Mouse (Mus musculus) intestine, embryonic 16.5 days (tissue): ENCODE data around the gene Pth2. TPM values are rescaled to one million over a fixed set of nuclear protein-coding genes. Genes with fewer than 3 reads are reported as not detected.

ENCODE experiments used
- ATAC-seq: fragments of 200-750 bp; cut with Nextera tagmentation; 2 replicates; pipeline ENCODE4 v1.8.0; 2017; ENCODE audit warnings: moderate TSS enrichment, moderate library complexity
- H3K27ac ChIP-seq: fragments of 300-500 bp; sonication (generic); 2 replicates; pipeline ENCODE4 v1.5.1; 2014; ENCODE audit warnings: mild to moderate bottlenecking, low read length
- H3K27me3 ChIP-seq: fragments of 300-500 bp; sonication (generic); replicated peaks from 2 replicates; pipeline ENCODE4 v1.6.1; 2014; ENCODE audit warnings: low read length, control low read depth, mixed read lengths; ENCODE audit not compliant: control insufficient read depth, insufficient read depth
- H3K36me3 ChIP-seq: fragments of 300-500 bp; sonication (generic); 2 replicates; pipeline ENCODE4 v1.6.1; 2014; ENCODE audit warnings: low read length, control low read depth; ENCODE audit not compliant: control insufficient read depth, insufficient read depth
- H3K4me1 ChIP-seq: fragments of 300-500 bp; sonication (generic); 2 replicates; pipeline ENCODE4 v1.6.1; 2014; ENCODE audit warnings: low read length, control low read depth, mixed read lengths; ENCODE audit not compliant: control insufficient read depth, insufficient read depth
- H3K4me2 ChIP-seq: fragments of 300-500 bp; sonication (generic); 2 replicates; pipeline ENCODE4 v1.6.1; 2014; ENCODE audit warnings: low read depth, low read length, control low read depth
- H3K4me3 ChIP-seq: fragments of 300-500 bp; sonication (generic); 2 replicates; pipeline ENCODE4 v1.5.1; 2014; ENCODE audit warnings: mild to moderate bottlenecking, low read length
- H3K9ac ChIP-seq: fragments of 300-500 bp; sonication (generic); 2 replicates; pipeline ENCODE4 v1.6.1; 2014; ENCODE audit warnings: low read depth, low read length
- H3K9me3 ChIP-seq: fragments of 300-500 bp; sonication (generic); 2 replicates; pipeline ENCODE4 v1.6.1; 2016; ENCODE audit warnings: low read length, control low read depth; ENCODE audit not compliant: control insufficient read depth
- WGBS: fragments of 180-500 bp; shearing (Covaris S2); extraction: QIAGEN DNeasy Blood & Tissue Kit; methylation state at CpG from one replicate; pipeline ENCODE4 v1.1.7; 2014; 5-methylcytosine and 5-hydroxymethylcytosine counted together
- polyA plus RNA-seq: library from polyadenylated mRNA; unstranded; fragments of >200 nt; fragmentation: Nextera tagmentation; extraction: Ambion mirVana; gene quantifications from 2 replicates; pipeline ENCODE4 v1.2.1, GENCODE M21; 2015

Gene Pth2
- polyA plus RNA-seq, 1 experiment from 2014 or later, result not detected

DNA sequence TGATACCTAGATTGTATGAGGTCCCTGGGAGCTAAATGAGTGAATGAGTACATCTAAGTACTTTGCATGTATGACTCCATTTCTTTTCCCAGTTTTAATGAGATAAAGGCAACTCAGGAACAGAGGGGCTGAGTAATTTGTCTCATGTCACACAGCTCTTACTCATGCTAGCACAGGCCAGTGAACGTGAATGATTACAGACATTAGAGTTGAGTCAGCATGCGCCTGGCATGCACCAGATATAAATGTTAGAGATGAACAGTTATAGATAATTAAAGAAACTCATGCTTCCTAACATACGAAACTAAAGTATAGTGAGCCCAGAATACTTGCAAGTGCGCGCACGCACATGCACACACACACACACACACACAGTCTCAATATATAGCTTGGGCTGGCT lies 9.4 kb downstream of the Pth2 start:
- Histone ChIP-seq H3K27me3 (peaks cover 5% of the 10 kb centered on the region), H3K36me3 (no peaks in the 10 kb centered on the region), H3K4me3 (no peak overlapping the region), H3K27ac (no peak overlapping the region), H3K9ac (no peak overlapping the region), H3K4me2 (no peak overlapping the region), H3K4me1 (no peaks in the 10 kb centered on the region), H3K9me3 (no peaks in the 10 kb centered on the region)
- ATAC-seq, result no peak
- 88% methylated on average over 6 of the region's 6 CpGs for WGBS

DNA sequence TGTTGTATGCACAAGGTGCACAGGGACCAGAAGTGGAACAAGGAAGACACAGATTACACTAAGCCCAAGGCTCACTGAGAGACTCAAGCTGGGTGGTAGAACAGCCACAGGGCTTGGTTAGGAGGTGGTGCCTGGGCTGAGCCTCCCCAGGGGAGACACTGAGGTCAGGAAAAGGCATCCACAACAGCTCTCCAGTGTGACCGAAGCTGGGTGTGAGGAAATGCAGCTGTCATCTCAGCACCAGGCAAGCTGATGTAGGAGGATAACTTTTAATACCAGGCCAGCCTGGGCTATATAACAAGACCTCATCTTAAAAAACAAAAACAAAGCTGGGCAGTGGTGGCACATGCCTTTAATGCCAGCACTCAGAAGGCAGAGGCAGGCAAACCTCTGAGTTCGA lies 10.4 kb downstream of the Pth2 start:
- no peak for ATAC-seq
- Histone ChIP-seq H3K9ac (no peak overlapping the region), H3K4me2 (no peak overlapping the region), H3K27me3 (peaks cover 2% of the 10 kb centered on the region), H3K27ac (no peak overlapping the region), H3K9me3 (no peaks in the 10 kb centered on the region), H3K36me3 (no peaks in the 10 kb centered on the region), H3K4me1 (no peaks in the 10 kb centered on the region), H3K4me3 (no peak overlapping the region)
- WGBS, result 60% methylated on average over 2 of the region's 2 CpGs

DNA sequence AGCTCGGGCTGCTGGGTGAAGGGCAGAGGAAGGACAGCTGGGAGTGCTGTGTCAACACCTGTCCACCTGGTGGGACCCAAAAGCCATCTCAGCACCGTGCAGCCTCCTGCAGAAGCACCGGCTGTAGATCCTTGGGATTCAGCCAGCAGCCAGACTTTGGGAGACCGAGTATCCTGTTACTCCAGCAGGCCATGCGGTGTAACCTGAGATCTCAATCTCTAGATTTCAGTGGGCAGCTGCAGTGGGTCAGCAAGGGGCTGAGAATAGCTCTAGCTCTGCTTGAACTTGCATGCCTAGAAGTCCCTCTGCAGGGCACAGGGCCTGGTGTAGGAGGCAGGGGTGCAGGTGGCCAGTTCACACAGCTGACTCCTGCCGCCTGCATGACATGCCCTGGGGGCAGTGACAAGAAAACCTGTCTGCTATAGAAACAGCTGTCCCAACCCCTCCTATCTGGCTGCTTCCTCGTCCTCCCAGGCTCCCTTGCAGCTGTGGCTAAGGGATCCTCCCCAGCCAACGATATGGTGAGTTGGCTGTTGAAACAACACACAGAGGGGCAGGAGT lies 11.1 kb downstream of the Pth2 start:
- no peak overlapping the region for H3K27ac ChIP-seq

DNA sequence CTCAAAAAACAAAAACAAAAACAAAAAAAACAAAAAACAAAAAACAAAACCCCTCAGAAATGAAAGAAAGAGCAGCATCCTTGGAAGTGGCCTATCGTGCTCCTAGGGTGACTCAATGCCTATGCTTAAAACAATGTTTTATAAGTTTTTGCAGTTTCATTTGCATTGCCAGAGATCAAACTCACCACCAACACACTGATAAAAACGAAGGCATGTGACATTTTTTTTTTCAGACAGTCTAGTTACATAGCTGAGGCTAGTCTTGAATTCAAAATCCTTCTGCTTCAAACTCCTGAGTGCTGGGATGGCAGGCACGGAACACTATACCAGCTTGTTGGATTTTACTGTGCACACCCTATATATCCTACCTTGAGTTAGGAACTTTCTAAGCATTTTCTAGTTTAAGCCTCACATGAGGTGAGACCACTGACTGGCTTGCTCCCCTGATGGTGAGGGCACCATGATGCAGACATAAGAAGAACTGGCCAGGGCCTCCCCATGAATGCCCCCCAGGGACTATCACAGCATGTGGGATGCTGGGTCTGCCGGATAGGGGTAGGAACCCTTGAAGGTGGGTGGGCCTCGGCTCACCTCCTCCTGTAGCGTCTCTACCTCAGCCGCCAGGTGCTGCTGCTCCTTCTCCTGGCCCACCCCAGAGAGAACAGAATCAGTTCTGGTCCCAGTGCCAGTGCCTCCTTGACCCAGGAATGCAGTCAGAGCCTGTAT lies 12.0 kb downstream of the Pth2 start:
- Histone ChIP-seq H3K9me3 (no peaks in the 10 kb centered on the region), H3K27me3 (no peaks in the 10 kb centered on the region), H3K9ac (no peak overlapping the region), H3K36me3 (no peaks in the 10 kb centered on the region), H3K4me3 (no peak overlapping the region), H3K4me2 (no peak overlapping the region), H3K27ac (no peak overlapping the region), H3K4me1 (no peaks in the 10 kb centered on the region)
- ATAC-seq, result no peak
- 86% methylated on average over 7 of the region's 7 CpGs for WGBS

More for the DNA sequence above, 11.1 kb downstream of the Pth2 start:
- no peak overlapping the region for H3K9ac ChIP-seq
- H3K4me1 ChIP-seq, result no peaks in the 10 kb centered on the region
- 16% methylated on average over 8 of the region's 8 CpGs for WGBS
- no peaks in the 10 kb centered on the region for H3K9me3 ChIP-seq
- H3K4me3 ChIP-seq, result no peak overlapping the region
- H3K27me3 ChIP-seq, result no peaks in the 10 kb centered on the region; the same call in 1 of the 2 replicates
- peak; percentile 41; the same call in 1 of the 2 replicates for ATAC-seq
- H3K4me2 ChIP-seq, result no peak overlapping the region
- H3K36me3 ChIP-seq, result no peaks in the 10 kb centered on the region

DNA sequence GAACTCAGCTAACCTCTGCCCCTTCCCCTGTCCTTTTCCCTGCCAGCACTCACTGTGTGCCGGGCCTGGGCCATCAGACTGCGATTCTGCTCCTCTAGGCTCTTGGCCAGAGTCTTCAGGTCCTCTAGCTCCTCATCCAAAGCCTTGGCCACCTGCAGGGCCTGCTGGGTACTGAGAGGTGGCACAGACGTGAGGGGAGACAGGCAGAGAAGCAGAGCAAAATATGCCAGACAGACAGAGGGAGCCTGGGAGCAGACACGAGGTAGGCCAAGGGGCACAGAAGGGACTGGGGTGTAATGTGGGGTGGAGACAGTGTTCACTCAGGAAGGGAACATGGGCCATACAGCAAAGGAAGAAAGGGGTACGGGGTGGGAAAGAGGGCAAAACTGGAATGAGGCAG lies 12.6 kb downstream of the Pth2 start:
- H3K9me3 ChIP-seq, result no peaks in the 10 kb centered on the region
- H3K36me3 ChIP-seq, result no peaks in the 10 kb centered on the region
- no peak overlapping the region for H3K4me3 ChIP-seq
- no peak overlapping the region for H3K4me2 ChIP-seq
- no peak for ATAC-seq
- H3K4me1 ChIP-seq, result no peaks in the 10 kb centered on the region
- 64% methylated on average over 5 of the region's 5 CpGs for WGBS
- 0 out of 2 replicates have a peak overlapping the region, but pooled peaks have one; percentile 32 for H3K9ac ChIP-seq
- no peak overlapping the region for H3K27ac ChIP-seq
- no peaks in the 10 kb centered on the region for H3K27me3 ChIP-seq

DNA sequence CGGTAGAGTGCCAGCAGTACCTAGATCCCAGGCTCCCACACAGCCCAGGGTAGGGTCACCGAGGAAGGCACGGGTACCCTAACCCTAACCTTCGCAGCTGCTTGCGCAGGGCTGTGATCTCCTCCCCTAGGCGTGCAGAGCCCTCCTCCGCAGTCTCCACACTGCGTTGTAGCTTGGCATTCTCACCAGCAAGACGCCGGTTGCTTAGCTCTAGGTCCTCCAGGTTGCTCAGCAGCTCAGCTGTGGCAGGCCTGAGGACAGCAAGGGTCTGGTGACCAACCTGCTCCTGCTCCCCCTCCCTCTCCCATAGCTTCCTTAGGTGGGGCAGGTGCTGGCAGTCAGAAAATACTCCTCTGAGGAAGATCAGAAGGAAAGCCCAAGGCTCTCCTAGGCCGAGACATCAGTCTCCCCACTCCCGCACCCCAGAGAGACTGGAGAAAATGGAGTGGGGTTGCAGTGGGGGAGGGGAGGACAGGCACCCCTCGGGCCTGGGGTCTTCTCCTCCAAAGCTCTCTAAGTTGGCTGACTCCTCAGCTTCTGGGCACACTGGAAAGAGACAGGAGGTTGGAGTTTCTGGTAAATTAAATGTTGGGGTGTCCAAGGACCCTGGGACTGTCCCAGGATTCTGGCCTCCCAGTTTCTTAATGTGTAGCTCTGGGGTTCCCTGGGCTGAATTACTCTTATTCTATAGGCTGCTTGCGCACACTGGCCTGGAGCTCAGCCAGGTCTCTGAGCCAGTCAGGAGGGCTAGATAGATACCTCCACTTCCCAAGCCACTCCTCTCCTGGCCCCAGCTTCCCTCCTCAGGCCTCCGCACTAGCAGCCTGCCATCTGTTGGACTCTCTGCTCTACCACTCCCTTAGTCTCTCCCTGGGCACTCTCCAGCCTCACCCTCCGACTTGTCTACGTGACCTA lies 13.3 kb downstream of the Pth2 start:
- ATAC-seq, result peak; percentile 37; the same call in 1 of the 2 replicates
- Histone ChIP-seq H3K4me1 (no peaks in the 10 kb centered on the region), H3K9me3 (no peaks in the 10 kb centered on the region), H3K27me3 (no peaks in the 10 kb centered on the region), H3K36me3 (no peaks in the 10 kb centered on the region), H3K4me3 (no peak overlapping the region), H3K9ac (no peak overlapping the region), H3K27ac (no peak overlapping the region), H3K4me2 (no peak overlapping the region)
- WGBS, result 74% methylated on average over 17 of the region's 17 CpGs

DNA sequence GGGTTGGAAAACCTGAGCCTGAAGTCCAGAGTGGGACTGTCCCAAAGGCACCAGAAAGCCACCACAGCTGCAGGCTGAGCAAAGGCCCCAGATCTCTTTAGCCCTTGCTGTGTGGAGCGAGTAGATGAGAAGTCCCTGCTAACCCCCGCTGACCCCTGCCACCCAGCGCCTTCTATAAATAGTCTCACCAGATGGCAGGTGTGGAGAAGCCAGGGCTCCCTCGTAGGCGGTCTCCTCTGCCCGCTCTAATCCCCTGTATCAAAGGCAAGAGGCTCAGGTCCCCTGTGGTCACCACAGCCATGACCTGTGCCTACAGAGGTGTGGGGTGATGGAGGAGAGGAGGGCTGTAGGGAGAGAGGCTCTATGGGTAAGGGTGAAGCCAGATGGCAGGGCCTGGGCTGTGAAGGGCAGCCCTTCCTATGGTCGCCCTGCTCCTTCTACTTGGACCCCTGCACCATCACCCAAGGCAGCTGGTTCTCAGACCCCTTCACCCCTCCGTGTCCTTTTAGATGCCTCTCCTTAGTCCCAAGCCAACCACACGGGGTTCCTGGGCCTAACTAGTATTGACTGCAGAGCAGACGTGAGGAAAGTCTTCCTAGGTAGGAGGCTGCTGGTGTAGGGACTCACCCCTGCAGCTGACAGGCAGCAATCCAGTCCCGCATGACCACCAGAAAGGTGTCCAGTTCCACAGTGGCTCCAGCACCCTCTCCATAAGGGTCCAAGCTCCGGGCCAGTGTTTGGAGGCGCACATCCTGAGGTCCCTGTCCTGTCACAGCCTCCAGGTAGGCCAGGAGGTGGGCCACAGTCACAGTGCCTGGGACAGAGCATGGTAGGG lies 14.8 kb downstream of the Pth2 start:
- no peaks in the 10 kb centered on the region for H3K36me3 ChIP-seq
- no peaks in the 10 kb centered on the region for H3K4me1 ChIP-seq
- no peaks in the 10 kb centered on the region for H3K27me3 ChIP-seq
- no peak for ATAC-seq
- no peak overlapping the region for H3K4me2 ChIP-seq
- H3K4me3 ChIP-seq, result no peak overlapping the region
- 0 out of 2 replicates have a peak overlapping the region, but pooled peaks have one; percentile 10 for H3K9ac ChIP-seq
- H3K27ac ChIP-seq, result no peak overlapping the region
- no peaks in the 10 kb centered on the region for H3K9me3 ChIP-seq
- WGBS, result 66% methylated on average over 13 of the region's 13 CpGs

DNA sequence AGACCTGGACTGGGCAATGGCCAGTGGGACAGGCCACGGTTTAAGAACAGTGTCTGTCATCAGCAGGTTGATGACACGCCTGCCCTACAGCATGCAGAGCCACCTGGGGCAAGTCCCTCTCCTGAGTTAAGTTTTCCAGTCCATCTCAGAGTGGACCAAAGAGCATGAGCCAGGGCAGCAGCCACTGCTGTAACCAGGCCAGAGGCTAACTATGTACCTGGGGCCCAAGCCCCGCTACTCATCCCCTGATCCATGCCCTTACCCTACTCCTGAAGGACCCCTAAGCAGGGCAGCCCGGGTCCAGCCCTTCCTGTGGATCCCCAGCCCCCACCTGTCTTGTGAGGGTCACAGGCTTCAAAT lies 15.4 kb downstream of the Pth2 start:
- ATAC-seq, result no peak
- H3K9me3 ChIP-seq, result no peaks in the 10 kb centered on the region
- 77% methylated on average over 4 of the region's 4 CpGs for WGBS

More for the DNA sequence above, 15.4 kb downstream of the Pth2 start:
- Histone ChIP-seq H3K36me3 (no peaks in the 10 kb centered on the region), H3K4me1 (no peaks in the 10 kb centered on the region), H3K4me3 (no peak overlapping the region), H3K27me3 (no peaks in the 10 kb centered on the region), H3K9ac (0 out of 2 replicates have a peak overlapping the region, but pooled peaks have one; percentile 2), H3K27ac (no peak overlapping the region), H3K4me2 (no peak overlapping the region)
